Mouse (Mus musculus): ENCODE data around the gene Gnb5.

The Gnb5 gene

GRCm38 (mm10) chr9:75303701-75304261, 2.3 kb upstream of the Gnb5 start:
- no peak for DNase-seq (ENCODE audit: extremely low spot score, low read depth, low spot score)

- DNase-seq (ENCODE audit: extremely low spot score, low read depth, low spot score) = no peak
These were observed 1.8 kb upstream of the Gnb5 start for GRCm38 (mm10) chr9:75304286-75304685.

GRCm38 (mm10) chr9:75307015-75307414, 927 bp downstream of the Gnb5 start:
- DNase-seq (ENCODE audit: extremely low spot score, low read depth, low spot score) = no peak

- no peak for DNase-seq (ENCODE audit: extremely low spot score, low read depth, low spot score)
These were observed 2.5 kb downstream of the Gnb5 start for GRCm38 (mm10) chr9:75308621-75309020.

- DNase-seq (ENCODE audit: extremely low spot score, low read depth, low spot score) = peak; percentile 50
These were observed 5.9 kb downstream of the Gnb5 start for GRCm38 (mm10) chr9:75312008-75312407.

- DNase-seq (ENCODE audit: extremely low spot score, low read depth, low spot score) = no peak
These were observed 7.2 kb downstream of the Gnb5 start for GRCm38 (mm10) chr9:75313138-75313831.

GRCm38 (mm10) chr9:75313832-75314516, 7.9 kb downstream of the Gnb5 start:
- no peak for DNase-seq (ENCODE audit: extremely low spot score, low read depth, low spot score)

GRCm38 (mm10) chr9:75314517-75315105, 8.5 kb downstream of the Gnb5 start:
- no peak for DNase-seq (ENCODE audit: extremely low spot score, low read depth, low spot score)

GRCm38 (mm10) chr9:75315238-75315637, 9.2 kb downstream of the Gnb5 start:
- DNase-seq (ENCODE audit: extremely low spot score, low read depth, low spot score) = no peak

GRCm38 (mm10) chr9:75316771-75317170, 10.7 kb downstream of the Gnb5 start:
- DNase-seq (ENCODE audit: extremely low spot score, low read depth, low spot score) = no peak

GRCm38 (mm10) chr9:75318196-75318595, 12.1 kb downstream of the Gnb5 start:
- no peak for DNase-seq (ENCODE audit: extremely low spot score, low read depth, low spot score)

GRCm38 (mm10) chr9:75319365-75319764, 13.3 kb downstream of the Gnb5 start:
- DNase-seq (ENCODE audit: extremely low spot score, low read depth, low spot score) = no peak

- DNase-seq (ENCODE audit: extremely low spot score, low read depth, low spot score) = no peak
These were observed 16.2 kb downstream of the Gnb5 start for GRCm38 (mm10) chr9:75322099-75322885.

- no peak for DNase-seq (ENCODE audit: extremely low spot score, low read depth, low spot score)
These were observed 22.0 kb downstream of the Gnb5 start for GRCm38 (mm10) chr9:75328047-75328446.

GRCm38 (mm10) chr9:75330821-75331220, 24.7 kb downstream of the Gnb5 start:
- DNase-seq (ENCODE audit: extremely low spot score, low read depth, low spot score) = no peak

GRCm38 (mm10) chr9:75334440-75334839, 28.4 kb downstream of the Gnb5 start:
- DNase-seq (ENCODE audit: extremely low spot score, low read depth, low spot score) = no peak

- DNase-seq (ENCODE audit: extremely low spot score, low read depth, low spot score) = no peak
These were observed 31.9 kb downstream of the Gnb5 start for GRCm38 (mm10) chr9:75338016-75338415.

GRCm38 (mm10) chr9:75342433-75342832, 36.3 kb downstream of the Gnb5 start:
- no peak for DNase-seq (ENCODE audit: extremely low spot score, low read depth, low spot score)

- DNase-seq (ENCODE audit: extremely low spot score, low read depth, low spot score) = no peak
These were observed 41.4 kb downstream of the Gnb5 start, which contains the start of gene Bcl2l10 for GRCm38 (mm10) chr9:75347458-75347857. Gene Bcl2l10 (plus strand): TSS chr9:75347758.

- no peak for DNase-seq (ENCODE audit: extremely low spot score, low read depth, low spot score)
These were observed 42.0 kb downstream of the Gnb5 start for GRCm38 (mm10) chr9:75348066-75348465.

- DNase-seq (ENCODE audit: extremely low spot score, low read depth, low spot score) = no peak
These were observed 42.6 kb downstream of the Gnb5 start for GRCm38 (mm10) chr9:75348641-75349040.
